Mouse (Mus musculus) small intestine, adult 2 months (tissue): ENCODE measurements around the gene Repin1. TPM values are rescaled to one million over a fixed set of nuclear protein-coding genes. Genes with fewer than 3 reads are reported as not detected.

Experiments used
- H3K27ac ChIP-seq: fragments of 200-500 bp; 2 replicates; pipeline ENCODE4 v1.5.1; 2012; ENCODE audit warnings: low read depth, low read length, control low read depth, inconsistent platforms; ENCODE audit not compliant: insufficient read depth
- H3K27me3 ChIP-seq: fragments of 200-500 bp; 2 replicates; pipeline ENCODE4 v1.6.1; 2012; ENCODE audit warnings: mild to moderate bottlenecking, moderate library complexity, low read length, inconsistent platforms; ENCODE audit not compliant: control insufficient read depth, insufficient read depth
- H3K36me3 ChIP-seq: fragments of 200-500 bp; 2 replicates; pipeline ENCODE4 v1.6.1; 2012; ENCODE audit warnings: mild to moderate bottlenecking, low read length, control low read depth, inconsistent platforms; ENCODE audit not compliant: control insufficient read depth, insufficient read depth
- H3K4me1 ChIP-seq: fragments of 200-500 bp; 2 replicates; pipeline ENCODE4 v1.6.1; 2012; ENCODE audit warnings: low read length, inconsistent platforms, mixed read lengths; ENCODE audit not compliant: control insufficient read depth, insufficient read depth, insufficient read length
- H3K4me3 ChIP-seq: fragments of 200-500 bp; 2 replicates; pipeline ENCODE4 v1.5.1; 2012; ENCODE audit warnings: low read depth, mild to moderate bottlenecking, control low read depth, inconsistent platforms, low read length, moderate library complexity
- CTCF ChIP-seq: fragments of 200-500 bp; IDR thresholded peaks from 2 replicates; pipeline ENCODE4 v1.5.1; 2012; ENCODE audit warnings: low read depth, mild to moderate bottlenecking, control low read depth, inconsistent platforms, low read length, moderate library complexity, mixed read lengths; ENCODE audit not compliant: insufficient replicate concordance, insufficient read length; ENCODE audit errors: extremely low read depth
- POLR2A ChIP-seq: fragments of 200-500 bp; IDR thresholded peaks from 2 replicates; pipeline ENCODE4 v1.6.1; 2012; ENCODE audit warnings: low read depth, mild to moderate bottlenecking, control low read depth, inconsistent platforms, low read length, moderate library complexity
- WGBS: fragments of 180-500 bp; shearing (Covaris S2); methylation state at CpG from one replicate; pipeline ENCODE4 v1.1.7; 2018; 5-methylcytosine and 5-hydroxymethylcytosine counted together
- polyA plus RNA-seq: library from polyadenylated mRNA; depleted of rRNA; stranded (reverse); fragments of >200 nt; gene quantifications from 2 replicates; pipeline ENCODE4 v1.2.3, GENCODE M21; 2012

The Repin1 gene
- polyA plus RNA-seq, 1 experiment, result 10.2 TPM

GRCm38 (mm10) chr6:48596545-48597232 lies 3.0 kb downstream of the Repin1 start:
- WGBS, result 96% methylated on average over 45 of the region's 45 CpGs

GRCm38 (mm10) chr6:48597233-48597625 lies 3.5 kb downstream of the Repin1 start:
- Histone ChIP-seq H3K36me3 (peaks cover 8% of the 10 kb centered on the region), H3K4me3 (no peak overlapping the region), H3K27ac (no peak overlapping the region), H3K27me3 (no peaks in the 10 kb centered on the region), H3K4me1 (peaks cover 12% of the 10 kb centered on the region)
- WGBS, result 97% methylated on average over 27 of the region's 27 CpGs
- no peak for TF ChIP-seq CTCF
- no peak for TF ChIP-seq POLR2A

More at GRCm38 (mm10) chr6:48596545-48597232, 3.0 kb downstream of the Repin1 start:
- H3K4me3 ChIP-seq, result no peak overlapping the region
- no peak overlapping the region for H3K27ac ChIP-seq
- peaks cover 8% of the 10 kb centered on the region for H3K36me3 ChIP-seq
- H3K27me3 ChIP-seq, result no peaks in the 10 kb centered on the region
- TF ChIP-seq CTCF, result no peak
- no peak for TF ChIP-seq POLR2A
- peaks cover 12% of the 10 kb centered on the region; the same call in 1 of the 2 replicates for H3K4me1 ChIP-seq

- Histone ChIP-seq H3K27me3 (no peaks in the 10 kb centered on the region), H3K36me3 (peaks cover 8% of the 10 kb centered on the region), H3K4me3 (no peak overlapping the region), H3K4me1 (peaks cover 6% of the 10 kb centered on the region), H3K27ac (no peak overlapping the region)
- WGBS, result 83% methylated on average over 1 of the region's 1 CpGs
- TF ChIP-seq CTCF, result no peak
- no peak for TF ChIP-seq POLR2A
Observed at GRCm38 (mm10) chr6:48600594-48600993, 6.9 kb downstream of the Repin1 start.

- Histone ChIP-seq H3K27ac (peak within 1 kb of the TSS; percentile 76), H3K27me3 (no peaks in the 10 kb centered on the region), H3K4me3 (peak within 1 kb of the TSS; percentile 95), H3K4me1 (peaks cover 6% of the 10 kb centered on the region), H3K36me3 (peaks cover 6% of the 10 kb centered on the region)
- TF ChIP-seq POLR2A (no peak; the same call in 1 of the 2 replicates), CTCF (0 out of 2 replicates have a peak, but pooled peaks have one; percentile 10)
- 4% methylated on average over 42 of the region's 42 CpGs for whole genome bisulfite sequencing
Observed at GRCm38 (mm10) chr6:48601271-48602079, 7.8 kb downstream of the Repin1 start, which contains the start of gene Zfp775. Gene Zfp775, plus strand, starts transcription at chr6:48602063.

- H3K27me3 ChIP-seq, result no peaks in the 10 kb centered on the region
Observed at GRCm38 (mm10) chr6:48602080-48602741, 8.5 kb downstream of the Repin1 start.

GRCm38 (mm10) chr6:48608124-48608523 lies 14.4 kb downstream of the Repin1 start:
- 89% methylated on average over 2 of the region's 2 CpGs for WGBS

More at GRCm38 (mm10) chr6:48602080-48602741, 8.5 kb downstream of the Repin1 start:
- Histone ChIP-seq H3K27ac (peak overlapping the region; percentile 76), H3K4me1 (peaks cover 6% of the 10 kb centered on the region), H3K4me3 (peak overlapping the region; percentile 95), H3K36me3 (peaks cover 5% of the 10 kb centered on the region)
- TF ChIP-seq POLR2A (0 out of 2 replicates have a peak, but pooled peaks have one; percentile 20), CTCF (no peak)
- WGBS, result 0% methylated on average over 28 of the region's 28 CpGs

GRCm38 (mm10) chr6:48609512-48609911 lies 15.8 kb downstream of the Repin1 start:
- Histone ChIP-seq H3K4me3 (no peak overlapping the region), H3K27me3 (no peaks in the 10 kb centered on the region), H3K4me1 (no peaks in the 10 kb centered on the region), H3K27ac (no peak overlapping the region), H3K36me3 (no peaks in the 10 kb centered on the region)
- no peak for TF ChIP-seq CTCF
- TF ChIP-seq POLR2A, result no peak
- 81% methylated on average over 7 of the region's 7 CpGs for WGBS

More at GRCm38 (mm10) chr6:48608124-48608523, 14.4 kb downstream of the Repin1 start:
- H3K27me3 ChIP-seq, result no peaks in the 10 kb centered on the region
- no peak overlapping the region for H3K27ac ChIP-seq
- TF ChIP-seq POLR2A, result no peak
- no peak for TF ChIP-seq CTCF
- no peaks in the 10 kb centered on the region for H3K36me3 ChIP-seq
- H3K4me1 ChIP-seq, result no peaks in the 10 kb centered on the region
- H3K4me3 ChIP-seq, result no peak overlapping the region
